Mouse (Mus musculus): ENCODE data around the gene Ccdc149. TPM values are rescaled to one million over a fixed set of nuclear protein-coding genes. Genes with fewer than 3 reads are reported as not detected.

Ccdc149 gene
- under 1 TPM in 1 of 26 experiments, not detected in 25; 0.34 TPM for total RNA-seq (2018; cell fraction: chromatin; rRNA removed)
- total RNA-seq (2018; cell fraction: cytosol; rRNA removed) = under 1 TPM in 1 of 26 experiments, not detected in 25; 0.06 TPM
- total RNA-seq (2018; cell fraction: nucleus; rRNA removed) = not detected
- polyA plus RNA-seq (2018) = not detected in 3 replicates

DNA sequence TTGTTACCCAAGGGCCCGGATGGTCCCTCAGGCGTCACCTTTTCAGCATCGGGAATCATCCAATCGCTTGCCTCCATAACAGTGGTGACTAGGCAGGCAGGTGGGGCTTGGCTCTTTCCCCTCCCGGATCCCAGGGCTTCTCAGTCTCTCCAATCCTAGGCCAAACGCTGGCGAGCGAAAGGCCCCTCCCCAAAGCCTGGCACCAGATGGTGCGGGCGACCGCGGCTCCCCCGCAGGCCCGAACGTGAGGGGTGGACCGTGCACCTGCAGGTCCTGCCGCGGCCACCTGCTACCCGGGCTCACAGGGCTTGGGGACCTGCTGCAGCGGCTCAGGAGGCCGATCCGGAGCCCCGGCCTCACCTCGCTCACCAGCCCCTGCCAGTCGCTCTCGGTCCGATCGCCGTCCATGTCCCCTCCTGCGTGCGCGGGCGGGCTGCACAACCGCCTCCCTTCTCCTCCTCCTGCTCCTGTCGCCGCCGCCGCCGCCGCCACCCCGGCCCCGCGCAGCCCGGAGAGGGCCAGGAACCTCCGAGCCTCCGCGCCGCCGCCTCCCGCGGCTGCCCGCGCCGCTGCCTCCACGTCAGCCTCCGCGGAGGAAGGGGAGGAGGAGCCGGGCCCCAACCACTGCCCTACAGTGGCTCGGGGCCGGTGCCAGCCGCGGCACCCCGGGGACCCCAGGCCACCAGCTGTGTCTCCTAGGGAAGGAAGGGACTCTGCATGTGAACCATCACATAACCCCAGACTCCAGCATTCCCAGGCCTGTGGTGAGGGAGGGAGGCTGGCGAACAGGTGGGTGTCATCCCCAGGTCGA is at the start of gene Ccdc149:
TSS of gene Ccdc149 (minus strand) at position 531 of the 811 bp plus-strand sequence.
- Histone ChIP-seq H3K27ac (no peak within 1 kb of the TSS), H3K4me3 (ENCODE audit: inconsistent target) (no peak within 1 kb of the TSS), H3K36me3 (ENCODE audit: inconsistent target) (no peaks in the 10 kb centered on the region), H3K79me2 (ENCODE audit: inconsistent target) (no peaks in the 10 kb centered on the region)
- 3% methylated on average over 59 of the region's 65 CpGs for WGBS (ENCODE audit: missing documents)

DNA sequence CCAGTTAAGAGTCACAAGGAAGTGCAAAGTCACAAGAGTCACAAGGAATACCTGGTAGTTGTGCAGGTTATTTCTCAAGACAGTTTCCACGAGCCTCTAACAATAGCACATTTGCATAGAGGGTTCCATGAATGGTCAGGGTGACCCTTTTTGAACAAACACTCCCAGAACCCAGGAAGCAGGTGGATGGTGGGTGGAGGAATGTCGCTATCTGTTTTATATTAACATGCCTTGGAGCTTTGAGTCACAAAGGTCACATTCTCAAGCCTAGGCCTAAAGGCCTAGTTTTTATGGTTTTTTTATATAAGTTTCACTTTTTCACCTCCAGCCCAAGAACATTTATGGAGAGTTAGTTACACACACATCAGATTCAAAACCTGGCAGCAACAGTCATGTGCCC is 48.6 kb upstream of the Ccdc149 start:
- 88% methylated on average over 2 of the region's 2 CpGs for WGBS (ENCODE audit: missing documents)
- no peaks in the 10 kb centered on the region for H3K36me3 ChIP-seq (ENCODE audit: inconsistent target)

DNA sequence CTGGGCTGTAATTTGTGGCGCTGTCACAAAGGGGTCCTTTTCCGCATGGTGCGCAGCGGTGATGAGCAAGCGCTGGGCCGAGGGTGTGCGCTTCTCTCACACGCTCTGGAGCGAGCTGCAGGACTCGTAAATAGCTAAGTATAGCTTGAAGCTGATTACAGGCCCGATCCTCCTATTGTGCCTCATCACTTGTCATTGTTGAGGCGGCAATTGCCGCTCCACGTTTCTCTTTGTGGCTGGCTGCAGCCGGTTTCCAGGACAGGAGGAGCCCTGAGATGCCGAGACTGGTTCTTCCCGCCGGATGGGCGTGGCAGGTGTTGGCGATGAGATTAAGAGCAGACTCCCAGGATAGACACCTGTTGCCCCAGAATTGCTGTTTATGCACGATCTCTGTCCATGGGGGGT is 44.8 kb upstream of the Ccdc149 start:
- H3K79me2 ChIP-seq (ENCODE audit: inconsistent target) = no peaks in the 10 kb centered on the region
- no peak overlapping the region for H3K4me3 ChIP-seq (ENCODE audit: inconsistent target)

More for the DNA sequence above, 48.6 kb upstream of the Ccdc149 start:
- H3K4me3 ChIP-seq (ENCODE audit: inconsistent target) = no peak overlapping the region
- no peaks in the 10 kb centered on the region for H3K79me2 ChIP-seq (ENCODE audit: inconsistent target)
- no peak overlapping the region for H3K27ac ChIP-seq

DNA sequence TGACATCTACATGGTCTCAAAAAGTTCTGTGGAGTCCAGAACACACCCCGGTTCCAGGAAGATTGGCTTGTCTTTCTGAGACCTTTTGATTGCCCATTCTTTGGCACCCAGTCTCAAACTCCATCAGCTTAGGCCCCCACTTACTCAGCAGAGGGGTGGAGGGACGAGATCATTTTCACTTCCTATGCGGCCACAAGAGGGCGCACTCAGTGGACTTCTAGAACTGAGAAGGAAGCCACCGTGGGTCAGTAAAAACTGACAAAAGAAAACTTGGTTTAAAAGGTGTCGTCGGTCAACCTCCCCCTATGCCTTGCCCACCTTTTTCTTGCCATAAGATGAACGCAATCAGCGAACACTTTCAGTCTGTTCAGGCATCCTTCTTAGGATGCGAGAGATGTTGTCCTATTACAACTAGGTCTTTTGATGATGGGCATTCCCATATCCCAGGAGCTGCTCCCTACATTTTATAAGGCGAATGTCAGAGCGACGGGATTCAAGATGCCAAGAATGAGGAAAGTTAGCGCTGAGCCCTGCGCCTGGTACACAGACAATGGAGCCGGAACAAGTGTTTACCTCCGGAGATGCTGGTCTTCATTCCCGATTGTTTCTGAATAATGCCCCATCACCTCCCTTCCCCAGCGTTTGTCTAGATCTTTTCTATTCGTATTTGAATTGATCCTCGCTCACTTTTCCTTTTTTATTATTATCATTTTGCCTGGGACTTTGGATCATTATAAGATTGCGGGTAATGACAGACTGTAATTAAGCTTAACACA is 44.1 kb upstream of the Ccdc149 start:
- 34% methylated on average over 22 of the region's 22 CpGs for WGBS (ENCODE audit: missing documents)
- Histone ChIP-seq H3K27ac (no peak overlapping the region), H3K36me3 (ENCODE audit: inconsistent target) (no peaks in the 10 kb centered on the region), H3K4me3 (ENCODE audit: inconsistent target) (no peak overlapping the region), H3K79me2 (ENCODE audit: inconsistent target) (no peaks in the 10 kb centered on the region)

More for the DNA sequence above, 44.8 kb upstream of the Ccdc149 start:
- Histone ChIP-seq H3K27ac (no peak overlapping the region), H3K36me3 (ENCODE audit: inconsistent target) (no peaks in the 10 kb centered on the region)
- WGBS (ENCODE audit: missing documents) = 26% methylated on average over 21 of the region's 21 CpGs

DNA sequence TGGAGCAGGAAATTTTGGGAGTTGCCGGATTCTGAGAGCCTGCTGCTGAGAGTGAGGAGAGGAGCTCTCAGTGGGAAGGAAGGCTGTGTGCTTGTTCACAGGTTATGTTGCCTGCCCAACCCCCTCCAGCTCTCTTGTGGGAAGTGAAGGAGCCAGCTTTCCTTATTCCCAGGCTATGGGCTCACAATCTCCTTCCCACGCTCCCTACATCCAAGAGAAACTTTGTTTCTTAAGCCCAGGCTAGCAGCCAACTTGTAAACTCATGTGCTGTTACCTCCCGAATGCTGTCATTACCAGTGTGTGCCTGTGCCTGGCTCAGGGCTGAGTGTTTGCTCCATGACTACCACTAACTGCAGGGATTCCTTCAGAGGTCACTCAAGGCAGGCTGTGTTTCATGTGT is 39.8 kb upstream of the Ccdc149 start:
- no peak overlapping the region for H3K4me3 ChIP-seq (ENCODE audit: inconsistent target)
- 89% methylated on average over 2 of the region's 3 CpGs for WGBS (ENCODE audit: missing documents)
- no peaks in the 10 kb centered on the region for H3K36me3 ChIP-seq (ENCODE audit: inconsistent target)
- H3K79me2 ChIP-seq (ENCODE audit: inconsistent target) = no peaks in the 10 kb centered on the region
- H3K27ac ChIP-seq = no peak overlapping the region

DNA sequence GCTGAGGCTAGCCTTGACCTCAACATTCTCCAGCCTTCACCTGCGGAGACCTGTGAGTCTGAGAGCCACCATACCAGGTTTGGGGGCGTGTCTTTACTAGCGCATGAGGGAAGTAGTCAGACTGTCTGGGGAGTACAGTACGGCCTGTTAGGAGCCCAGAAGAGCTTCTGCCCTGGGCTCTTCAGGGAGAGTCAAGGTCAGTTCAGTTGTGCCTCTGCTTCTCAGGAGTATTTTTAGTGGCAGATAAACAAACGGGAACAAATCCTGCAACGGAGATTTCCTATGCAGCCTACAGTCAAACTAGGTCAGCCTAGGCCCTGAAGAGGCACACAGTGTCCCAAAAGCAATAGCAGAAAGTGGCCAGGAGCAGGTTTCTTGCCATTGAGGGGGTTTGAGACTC is 38.1 kb upstream of the Ccdc149 start:
- H3K79me2 ChIP-seq (ENCODE audit: inconsistent target) = no peaks in the 10 kb centered on the region
- no peak overlapping the region for H3K4me3 ChIP-seq (ENCODE audit: inconsistent target)
- H3K36me3 ChIP-seq (ENCODE audit: inconsistent target) = no peaks in the 10 kb centered on the region
- 93% methylated on average over 6 of the region's 6 CpGs for WGBS (ENCODE audit: missing documents)
- no peak overlapping the region for H3K27ac ChIP-seq

DNA sequence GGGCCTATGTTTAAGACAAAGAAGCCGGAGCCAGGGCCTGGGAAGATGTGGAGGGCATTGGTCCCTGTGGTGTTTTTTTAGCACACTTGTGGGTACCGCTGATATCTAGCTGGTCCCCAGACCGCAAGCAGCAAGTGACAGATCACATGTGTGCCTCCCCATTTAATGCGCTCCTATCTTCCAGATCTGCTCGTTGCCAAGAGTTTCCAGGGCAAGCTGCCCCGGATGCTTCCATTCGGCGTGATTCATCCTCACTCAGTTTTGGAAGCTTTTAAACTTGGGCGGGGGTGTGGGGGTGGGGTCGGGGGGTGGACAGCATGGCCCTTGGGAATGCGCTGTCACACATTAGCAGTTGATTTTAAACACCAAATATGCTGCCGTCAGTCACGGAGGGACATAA is 33.3 kb upstream of the Ccdc149 start:
- Histone ChIP-seq H3K36me3 (ENCODE audit: inconsistent target) (no peaks in the 10 kb centered on the region), H3K79me2 (ENCODE audit: inconsistent target) (no peaks in the 10 kb centered on the region), H3K27ac (no peak overlapping the region), H3K4me3 (ENCODE audit: inconsistent target) (no peak overlapping the region)
- WGBS (ENCODE audit: missing documents) = 93% methylated on average over 13 of the region's 13 CpGs

DNA sequence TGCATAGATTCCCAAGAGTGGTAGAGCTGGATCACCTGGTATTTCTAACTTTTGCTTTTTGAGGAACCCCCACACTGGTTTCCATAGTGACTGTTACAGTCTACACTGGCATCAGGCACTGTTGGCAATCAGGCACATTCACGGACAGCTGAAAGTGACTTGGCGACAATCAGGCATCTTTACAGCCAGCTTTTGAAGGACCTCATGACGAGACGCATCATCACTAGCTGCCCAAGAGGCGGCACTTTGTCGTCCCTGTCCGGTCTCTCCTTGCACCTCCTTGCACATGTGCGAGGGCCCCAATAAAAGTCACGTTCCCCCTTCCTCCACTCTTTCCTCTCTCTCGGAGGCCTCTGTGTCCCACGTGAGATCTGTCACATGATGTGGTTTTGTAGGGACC is 32.8 kb upstream of the Ccdc149 start:
- Histone ChIP-seq H3K79me2 (ENCODE audit: inconsistent target) (no peaks in the 10 kb centered on the region), H3K27ac (no peak overlapping the region), H3K36me3 (ENCODE audit: inconsistent target) (no peaks in the 10 kb centered on the region), H3K4me3 (ENCODE audit: inconsistent target) (no peak overlapping the region)
- WGBS (ENCODE audit: missing documents) = 97% methylated on average over 7 of the region's 11 CpGs

DNA sequence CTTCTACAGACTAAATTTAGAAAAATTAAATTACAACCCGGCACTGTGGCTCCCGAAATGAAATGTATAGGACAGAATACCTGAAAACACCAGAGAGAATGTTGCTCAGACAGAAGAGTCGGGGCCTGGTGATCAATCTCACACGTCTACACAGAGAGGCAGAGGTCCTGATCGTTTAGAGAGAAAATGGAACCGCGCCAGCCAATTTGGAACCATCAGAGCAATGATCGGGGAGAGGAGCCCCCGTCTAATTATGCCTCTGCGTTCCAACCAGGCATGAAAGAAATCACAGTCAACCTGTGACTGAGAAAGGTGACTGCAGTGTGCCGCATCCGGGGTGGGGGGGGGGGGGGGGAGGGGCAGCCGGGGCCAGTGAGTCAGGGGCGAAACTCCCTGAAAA is 24.4 kb upstream of the Ccdc149 start:
- no peaks in the 10 kb centered on the region for H3K79me2 ChIP-seq (ENCODE audit: inconsistent target)
- WGBS (ENCODE audit: missing documents) = 86% methylated on average over 14 of the region's 14 CpGs
- no peak overlapping the region for H3K4me3 ChIP-seq (ENCODE audit: inconsistent target)
- H3K36me3 ChIP-seq (ENCODE audit: inconsistent target) = no peaks in the 10 kb centered on the region
- no peak overlapping the region for H3K27ac ChIP-seq

DNA sequence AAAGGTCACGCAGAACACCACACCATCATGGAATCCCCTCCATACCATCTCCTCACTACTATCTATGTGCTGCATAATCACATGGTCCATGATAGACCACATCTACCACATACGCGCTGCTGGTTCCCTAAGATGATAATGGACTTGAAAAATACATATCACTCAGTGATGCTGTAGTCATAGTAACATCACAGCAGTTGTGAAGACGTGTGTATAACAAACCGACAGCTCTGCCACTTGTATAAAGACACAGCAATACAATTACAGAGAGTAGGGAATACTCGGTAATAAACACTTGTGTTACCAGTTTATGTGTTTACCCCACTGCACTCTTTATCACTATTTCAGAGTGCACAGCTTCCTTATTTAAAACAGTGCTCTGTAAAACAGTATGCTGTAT is 20.2 kb upstream of the Ccdc149 start:
- Histone ChIP-seq H3K4me3 (ENCODE audit: inconsistent target) (no peak overlapping the region), H3K36me3 (ENCODE audit: inconsistent target) (no peaks in the 10 kb centered on the region), H3K27ac (no peak overlapping the region), H3K79me2 (ENCODE audit: inconsistent target) (no peaks in the 10 kb centered on the region)
- 94% methylated on average over 6 of the region's 6 CpGs for WGBS (ENCODE audit: missing documents)

DNA sequence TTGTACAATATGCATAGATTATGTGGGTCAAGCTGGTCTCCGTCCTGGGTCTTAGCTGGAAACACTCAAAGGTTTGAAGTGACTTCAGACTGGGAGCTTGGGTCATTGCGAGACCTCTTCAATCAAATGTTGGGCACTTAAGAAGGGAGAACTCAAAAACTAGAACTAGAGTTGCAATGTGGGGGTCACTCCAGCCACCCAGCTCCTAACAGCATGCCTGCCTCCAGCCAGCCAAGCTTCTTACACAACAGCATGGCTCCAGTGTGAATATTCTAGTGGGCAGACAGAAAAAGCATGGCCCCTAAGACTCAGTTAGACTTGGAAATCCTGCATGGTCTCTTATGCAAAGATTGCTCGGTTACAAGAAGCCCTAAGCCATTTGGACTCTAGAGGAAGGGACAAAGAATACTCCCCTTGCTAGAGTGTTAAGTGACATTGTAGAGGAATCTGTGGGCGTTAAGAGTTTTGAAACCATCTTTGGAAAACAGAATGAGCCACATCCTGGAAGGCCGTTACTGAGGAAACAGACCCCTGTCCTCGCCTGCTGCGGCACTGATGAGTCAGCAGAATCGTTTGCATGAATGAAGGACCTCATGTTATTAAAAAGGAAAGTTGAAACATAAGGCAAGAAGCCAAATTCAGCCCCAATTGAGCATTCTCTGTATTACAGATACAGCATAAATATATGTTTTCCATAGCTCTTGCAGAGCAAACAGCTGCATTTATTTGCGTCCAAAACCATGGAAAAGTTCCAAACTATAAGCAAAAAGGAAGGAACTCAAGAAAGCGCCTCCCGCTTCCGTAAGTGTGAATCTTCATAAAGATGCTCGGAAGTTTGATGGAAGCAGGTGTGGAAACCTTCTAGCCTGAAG is 16.5 kb upstream of the Ccdc149 start:
- no peak overlapping the region for H3K27ac ChIP-seq
- no peaks in the 10 kb centered on the region for H3K36me3 ChIP-seq (ENCODE audit: inconsistent target)
- H3K79me2 ChIP-seq (ENCODE audit: inconsistent target) = no peaks in the 10 kb centered on the region
- 43% methylated on average over 13 of the region's 13 CpGs for WGBS (ENCODE audit: missing documents)
- H3K4me3 ChIP-seq (ENCODE audit: inconsistent target) = no peak overlapping the region

DNA sequence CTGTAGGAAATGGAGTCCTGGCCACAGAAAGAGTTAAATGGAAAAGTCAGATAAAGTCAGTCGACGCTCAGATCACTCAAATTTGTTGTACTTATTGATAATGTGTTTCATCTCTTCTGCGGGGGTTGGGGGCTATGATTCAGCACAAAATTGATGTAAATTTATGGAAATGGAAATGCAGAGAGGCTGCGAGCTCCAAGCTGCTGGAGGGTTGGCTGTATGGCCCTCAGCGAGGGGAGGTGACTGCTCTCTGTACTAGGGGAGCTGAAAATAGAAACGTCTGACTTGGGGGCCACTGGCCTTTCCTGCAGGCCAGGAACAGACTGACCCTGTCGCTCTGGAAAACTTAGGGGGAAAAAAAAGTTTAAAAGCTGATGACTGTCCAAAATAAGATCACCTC is 5.5 kb upstream of the Ccdc149 start:
- WGBS (ENCODE audit: missing documents) = 43% methylated on average over 7 of the region's 7 CpGs
- no peak overlapping the region for H3K4me3 ChIP-seq (ENCODE audit: inconsistent target)
- no peaks in the 10 kb centered on the region for H3K36me3 ChIP-seq (ENCODE audit: inconsistent target)
- H3K27ac ChIP-seq = no peak overlapping the region
- H3K79me2 ChIP-seq (ENCODE audit: inconsistent target) = no peaks in the 10 kb centered on the region

DNA sequence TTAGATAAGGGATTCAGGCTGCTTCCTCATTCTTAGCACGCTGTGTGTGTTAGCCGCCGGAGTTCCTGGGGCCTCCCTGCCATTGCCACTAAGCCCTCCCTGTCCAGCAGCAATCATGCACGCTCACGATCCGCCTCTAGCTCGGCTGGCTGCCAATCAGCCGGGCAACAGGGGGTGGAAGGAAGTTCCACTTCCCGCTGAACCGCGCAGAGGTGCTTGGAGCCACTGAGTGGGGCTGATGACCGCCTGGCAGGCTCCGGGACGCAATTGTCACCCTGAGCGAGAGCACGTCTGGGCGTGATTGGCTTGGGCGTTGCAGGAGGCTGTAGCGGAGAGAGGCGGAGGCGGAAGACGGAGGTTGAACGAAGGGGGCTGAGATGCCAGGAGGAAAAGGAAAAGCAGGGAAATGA is 5.0 kb upstream of the Ccdc149 start:
- Histone ChIP-seq H3K27ac (no peak overlapping the region), H3K4me3 (ENCODE audit: inconsistent target) (no peak overlapping the region)
- WGBS (ENCODE audit: missing documents) = 4% methylated on average over 23 of the region's 23 CpGs

DNA sequence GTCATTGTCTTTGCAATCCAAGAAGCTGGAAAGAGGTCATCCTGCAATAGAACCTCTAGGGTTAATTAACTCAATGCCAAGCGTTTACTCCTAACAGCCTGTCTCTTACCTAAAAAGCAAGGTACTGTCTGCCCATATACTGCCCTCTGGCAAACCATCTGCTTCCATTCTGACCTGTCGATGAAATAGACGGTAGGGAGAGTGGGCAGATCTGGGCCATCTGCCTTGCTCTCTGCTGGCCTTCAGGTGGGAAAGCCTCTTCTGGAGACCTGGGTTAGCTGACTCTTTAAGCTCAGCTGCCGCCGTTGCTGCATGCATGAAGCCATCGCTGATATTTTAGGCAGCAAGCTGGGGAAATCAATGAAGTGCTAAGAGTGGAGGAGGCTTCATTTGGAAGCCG is 2.7 kb upstream of the Ccdc149 start:
- H3K79me2 ChIP-seq (ENCODE audit: inconsistent target) = no peaks in the 10 kb centered on the region
- no peak overlapping the region for H3K4me3 ChIP-seq (ENCODE audit: inconsistent target)
- WGBS (ENCODE audit: missing documents) = 99% methylated on average over 7 of the region's 7 CpGs
- H3K27ac ChIP-seq = no peak overlapping the region
- H3K36me3 ChIP-seq (ENCODE audit: inconsistent target) = no peaks in the 10 kb centered on the region

More for the DNA sequence above, 5.0 kb upstream of the Ccdc149 start:
- Histone ChIP-seq H3K79me2 (ENCODE audit: inconsistent target) (no peaks in the 10 kb centered on the region), H3K36me3 (ENCODE audit: inconsistent target) (no peaks in the 10 kb centered on the region)

Measured in macrophage (primary cell).